Mouse (Mus musculus) urinary bladder, postnatal 14 days (tissue): Measurements from ENCODE around the gene Ankef1.

Experiments
- DNase-seq: peaks from one replicate; pipeline ENCODE4 v3.0.0; 2021; ENCODE audit warnings: low spot score

Ankef1 gene

GRCm38 (mm10) chr2:136501651-136502050 lies at the start of gene Ankef1:
TSS of gene Ankef1 (plus strand) at chr2:136501910.
- no peak for DNase-seq

GRCm38 (mm10) chr2:136456468-136456867 lies 45.2 kb upstream of the Ankef1 start:
- no peak for DNase-seq

- no peak for DNase-seq
Measured at GRCm38 (mm10) chr2:136456875-136457274, 44.8 kb upstream of the Ankef1 start.

- DNase-seq = no peak
Measured at GRCm38 (mm10) chr2:136477656-136478055, 24.1 kb upstream of the Ankef1 start.

GRCm38 (mm10) chr2:136482269-136482668 lies 19.4 kb upstream of the Ankef1 start:
- DNase-seq = no peak

GRCm38 (mm10) chr2:136483058-136483457 lies 18.7 kb upstream of the Ankef1 start:
- no peak for DNase-seq

GRCm38 (mm10) chr2:136484955-136485354 lies 16.8 kb upstream of the Ankef1 start:
- no peak for DNase-seq

GRCm38 (mm10) chr2:136485401-136485800 lies 16.3 kb upstream of the Ankef1 start:
- DNase-seq = no peak

- DNase-seq = peak; percentile 74
Measured at GRCm38 (mm10) chr2:136485815-136486619, 15.7 kb upstream of the Ankef1 start.

- DNase-seq = no peak
Measured at GRCm38 (mm10) chr2:136486986-136487385, 14.7 kb upstream of the Ankef1 start.

- DNase-seq = no peak
Measured at GRCm38 (mm10) chr2:136511073-136511472, 9.4 kb downstream of the Ankef1 start.

GRCm38 (mm10) chr2:136511756-136512155 lies 10.0 kb downstream of the Ankef1 start:
- no peak for DNase-seq

- no peak for DNase-seq
Measured at GRCm38 (mm10) chr2:136512802-136513201, 11.1 kb downstream of the Ankef1 start.

GRCm38 (mm10) chr2:136513806-136514205 lies 12.1 kb downstream of the Ankef1 start:
- no peak for DNase-seq

- DNase-seq = no peak
Measured at GRCm38 (mm10) chr2:136515501-136515900, 13.8 kb downstream of the Ankef1 start.

GRCm38 (mm10) chr2:136528937-136529336 lies 27.2 kb downstream of the Ankef1 start:
- no peak for DNase-seq

- peak; percentile 76 for DNase-seq
Measured at GRCm38 (mm10) chr2:136532033-136532432, 30.3 kb downstream of the Ankef1 start.

GRCm38 (mm10) chr2:136558020-136558419 lies 56.3 kb downstream of the Ankef1 start:
- no peak for DNase-seq

- no peak for DNase-seq
Measured at GRCm38 (mm10) chr2:136562336-136562735, 60.6 kb downstream of the Ankef1 start.

GRCm38 (mm10) chr2:136570856-136571255 lies 69.1 kb downstream of the Ankef1 start:
- DNase-seq = no peak

GRCm38 (mm10) chr2:136582762-136583161 lies 81.1 kb downstream of the Ankef1 start:
- no peak for DNase-seq

- no peak for DNase-seq
Measured at GRCm38 (mm10) chr2:136588811-136589210, 87.1 kb downstream of the Ankef1 start.

GRCm38 (mm10) chr2:136596451-136596850 lies 94.7 kb downstream of the Ankef1 start:
- peak; percentile 40 for DNase-seq

GRCm38 (mm10) chr2:136598743-136599142 lies 97.0 kb downstream of the Ankef1 start:
- DNase-seq = no peak
